Comparison of ENCODE assay signal across 13 mouse cellular contexts in the genomic region with DNA sequence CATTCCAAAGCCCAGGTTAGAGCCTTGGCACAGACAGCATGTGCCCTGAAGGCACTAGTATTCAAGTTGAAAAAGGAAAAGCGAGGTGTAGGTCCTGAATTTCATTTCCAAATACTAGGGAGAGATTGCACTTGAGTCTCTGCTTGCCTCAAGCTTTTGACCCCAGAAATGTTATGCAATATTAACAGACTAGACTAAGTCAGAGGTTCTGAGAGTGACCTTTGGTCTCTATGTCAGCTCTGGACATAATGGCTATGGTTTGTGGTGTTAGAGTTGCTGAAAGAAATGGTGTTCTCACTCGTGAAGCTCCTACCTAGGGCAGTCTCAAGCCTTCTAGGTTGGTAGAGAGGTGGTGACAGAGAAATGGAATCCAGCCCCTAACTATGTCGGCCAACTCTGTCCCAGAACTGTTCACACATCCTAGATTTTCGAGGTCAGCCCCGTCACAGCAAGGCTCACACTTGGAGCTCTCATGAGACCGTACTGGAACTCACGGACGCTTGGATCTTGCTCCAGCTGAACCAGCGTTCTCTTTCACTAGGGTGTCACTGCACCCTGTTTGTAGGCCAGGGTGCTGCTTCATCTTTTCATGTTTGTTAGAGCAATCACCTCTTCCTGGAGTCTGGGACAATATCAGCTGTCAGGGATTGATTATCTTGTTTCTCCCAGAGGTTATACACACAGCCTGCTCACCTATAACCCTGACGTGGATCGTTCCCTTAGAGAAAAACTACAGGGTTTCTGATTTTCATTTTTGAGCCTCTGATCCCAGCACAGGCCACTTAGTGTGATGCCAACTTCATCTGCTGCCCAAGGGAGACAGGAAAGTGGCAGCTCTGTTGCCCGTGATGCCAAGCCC.
DNase-seq lines count a peak whose midpoint lies in the region; ATAC-seq and TF ChIP-seq lines count a peak whose summit lies in the region.
"Had no signal": no experiment of that assay in that cellular context is flagged by ENCODE, and none has a peak within 500 bp of the region (broad histone marks: within the 10 kb centered on the region; RNA-seq: fewer than 3 reads in every experiment).

No protein-coding gene starts in this region.

- 0 out of 2 replicates have a peak overlapping the region, but pooled peaks have one; percentile 10 for H3K27ac ChIP-seq in heart, adult 2 months
- H3K27ac ChIP-seq in intestine, embryonic 15.5 days = no peak overlapping the region
- peak overlapping the region; percentile 43; the same call in 1 of the 2 replicates for H3K27ac ChIP-seq in kidney, embryonic 16.5 days (ENCODE audit: low read length)
- H3K27ac ChIP-seq in liver, embryonic 16.5 days (ENCODE audit: low read length) = peak overlapping the region; percentile 82
- H3K27ac ChIP-seq in forebrain, embryonic 11.5 days (ENCODE audit: low read depth, low read length) = no peak overlapping the region
- no peak overlapping the region for H3K27ac ChIP-seq in midbrain, postnatal 0 days (ENCODE audit: low read depth, low read length)

- H3K27me3 ChIP-seq in heart, adult 2 months (ENCODE audit: control insufficient read depth, insufficient read depth, low read length) = no peaks in the 10 kb centered on the region
- H3K27me3 ChIP-seq in intestine, embryonic 15.5 days (replicated peaks) = no peaks in the 10 kb centered on the region
- H3K27me3 ChIP-seq in kidney, embryonic 16.5 days (ENCODE audit: insufficient read depth, low read length) = no peaks in the 10 kb centered on the region
- H3K27me3 ChIP-seq in liver, embryonic 16.5 days (ENCODE audit: control insufficient read depth, insufficient read depth, low read depth, low read length) = no peaks in the 10 kb centered on the region
- H3K27me3 ChIP-seq in forebrain, embryonic 11.5 days (ENCODE audit: control insufficient read depth, insufficient read depth, low read length) = no peaks in the 10 kb centered on the region
- H3K27me3 ChIP-seq in midbrain, postnatal 0 days (ENCODE audit: insufficient read depth, low read length) = no peaks in the 10 kb centered on the region

- 64% methylated on average over 12 of the region's 12 CpGs for WGBS in heart, adult 2 months
- 76% methylated on average over 12 of the region's 12 CpGs for WGBS in intestine, embryonic 15.5 days
- 75% methylated on average over 12 of the region's 12 CpGs for WGBS in kidney, embryonic 16.5 days
- 50% methylated on average over 12 of the region's 12 CpGs for WGBS in liver, embryonic 16.5 days (ENCODE audit: insufficient replicate concordance)
- WGBS in forebrain, embryonic 11.5 days = 88% methylated on average over 12 of the region's 12 CpGs
- 87% methylated on average over 12 of the region's 12 CpGs for WGBS in midbrain, postnatal 0 days

- TF ChIP-seq CTCF in heart, adult 2 months (IDR thresholded peaks at IDR 0.05) = no peak
- TF ChIP-seq CTCF in midbrain, postnatal 0 days (IDR thresholded peaks at IDR 0.05) = no peak

- H3K9me3 ChIP-seq in intestine, embryonic 15.5 days = no peaks in the 10 kb centered on the region
- H3K9me3 ChIP-seq in kidney, embryonic 16.5 days (ENCODE audit: low read length) = no peaks in the 10 kb centered on the region
- no peaks in the 10 kb centered on the region for H3K9me3 ChIP-seq in liver, embryonic 16.5 days (replicated peaks; ENCODE audit: control insufficient read depth, low read length)
- H3K9me3 ChIP-seq in forebrain, embryonic 11.5 days (ENCODE audit: control insufficient read depth, low read length) = no peaks in the 10 kb centered on the region
- H3K9me3 ChIP-seq in midbrain, postnatal 0 days (ENCODE audit: low read length) = no peaks in the 10 kb centered on the region

- DNase-seq in heart, adult 2 months = no peak
- no peak for DNase-seq in heart, adult 8-10 months (ENCODE audit: low spot score)
- DNase-seq in forebrain, embryonic 11.5 days (ENCODE audit: low spot score) = no peak
- DNase-seq in midbrain, postnatal 0 days (ENCODE audit: low spot score) = no peak
- DNase-seq: cerebellum, postnatal 14 days; gastrocnemius, postnatal 25 days; lung, embryonic 14.5 days; thymus, postnatal 36 days had no signal

- TF ChIP-seq EP300 in heart, adult 2 months (IDR thresholded peaks at IDR 0.05; ENCODE audit: insufficient read depth, low read depth, low read length) = no peak

- peak; percentile 62 for ATAC-seq in intestine, embryonic 15.5 days
- ATAC-seq in kidney, embryonic 16.5 days (ENCODE audit: low FRiP score, low TSS enrichment) = no peak
- ATAC-seq in liver, embryonic 16.5 days (ENCODE audit: low read depth) = peak; percentile 84
- no peak for ATAC-seq in forebrain, embryonic 11.5 days (replicated peaks; ENCODE audit: low FRiP score)
- no peak for ATAC-seq in midbrain, postnatal 0 days (ENCODE audit: low FRiP score)
- ATAC-seq: inflammation-experienced regulatory T-cells, adult 6 months; midbrain, embryonic 16.5 days had no signal

- H3K4me2 ChIP-seq in intestine, embryonic 15.5 days (replicated peaks) = no peak overlapping the region
- no peak overlapping the region for H3K4me2 ChIP-seq in kidney, embryonic 16.5 days (replicated peaks; ENCODE audit: low read depth, low read length)
- H3K4me2 ChIP-seq in liver, embryonic 16.5 days (ENCODE audit: low read depth, low read length) = no peak overlapping the region
- no peak overlapping the region for H3K4me2 ChIP-seq in forebrain, embryonic 11.5 days (ENCODE audit: low read depth, low read length, severe bottlenecking)
- H3K4me2 ChIP-seq in midbrain, postnatal 0 days (ENCODE audit: low read depth, low read length, poor library complexity, severe bottlenecking) = no peak overlapping the region
- H3K4me2 ChIP-seq: lung, embryonic 14.5 days had no signal

- peaks cover 11% of the 10 kb centered on the region for H3K36me3 ChIP-seq in heart, adult 2 months (ENCODE audit: control insufficient read depth, insufficient read depth, low read length)
- H3K36me3 ChIP-seq in intestine, embryonic 15.5 days = no peaks in the 10 kb centered on the region
- no peaks in the 10 kb centered on the region for H3K36me3 ChIP-seq in kidney, embryonic 16.5 days (ENCODE audit: insufficient read depth, low read length)
- no peaks in the 10 kb centered on the region for H3K36me3 ChIP-seq in liver, embryonic 16.5 days (ENCODE audit: control insufficient read depth, insufficient read depth)
- no peaks in the 10 kb centered on the region for H3K36me3 ChIP-seq in forebrain, embryonic 11.5 days (ENCODE audit: control insufficient read depth, insufficient read depth, low read length)
- H3K36me3 ChIP-seq in midbrain, postnatal 0 days (ENCODE audit: insufficient read depth, low read length) = no peaks in the 10 kb centered on the region

- H3K9ac ChIP-seq in heart, adult 2 months (ENCODE audit: low read depth, low read length) = no peak overlapping the region
- no peak overlapping the region for H3K9ac ChIP-seq in intestine, embryonic 15.5 days
- H3K9ac ChIP-seq in kidney, embryonic 16.5 days (replicated peaks; ENCODE audit: low read length) = no peak overlapping the region
- H3K9ac ChIP-seq in liver, embryonic 16.5 days (ENCODE audit: low read depth, low read length) = no peak overlapping the region
- H3K9ac ChIP-seq in forebrain, embryonic 11.5 days (ENCODE audit: low read length) = no peak overlapping the region
- H3K9ac ChIP-seq in midbrain, postnatal 0 days (replicated peaks; ENCODE audit: low read length, poor library complexity, severe bottlenecking) = no peak overlapping the region
- H3K9ac ChIP-seq: lung, embryonic 14.5 days had no signal

- H3K4me3 ChIP-seq in heart, adult 2 months = no peak overlapping the region
- no peak overlapping the region for H3K4me3 ChIP-seq in intestine, embryonic 15.5 days (replicated peaks)
- H3K4me3 ChIP-seq in kidney, embryonic 16.5 days (ENCODE audit: low read length) = no peak overlapping the region
- no peak overlapping the region for H3K4me3 ChIP-seq in liver, embryonic 16.5 days (ENCODE audit: low read depth, low read length)
- H3K4me3 ChIP-seq in forebrain, embryonic 11.5 days (ENCODE audit: low read depth, low read length) = no peak overlapping the region
- H3K4me3 ChIP-seq in midbrain, postnatal 0 days (ENCODE audit: low read depth, low read length) = no peak overlapping the region

- peaks cover 20% of the 10 kb centered on the region for H3K4me1 ChIP-seq in heart, adult 2 months (ENCODE audit: control insufficient read depth, insufficient read depth, low read length)
- H3K4me1 ChIP-seq in intestine, embryonic 15.5 days (replicated peaks) = 0 out of 2 replicates have a peak, but pooled peaks cover 3% of the 10 kb centered on the region
- peaks cover 28% of the 10 kb centered on the region for H3K4me1 ChIP-seq in kidney, embryonic 16.5 days (ENCODE audit: insufficient read depth, low read length)
- no peaks in the 10 kb centered on the region for H3K4me1 ChIP-seq in liver, embryonic 16.5 days (ENCODE audit: control insufficient read depth, low read depth, low read length)
- no peaks in the 10 kb centered on the region for H3K4me1 ChIP-seq in forebrain, embryonic 11.5 days (replicated peaks; ENCODE audit: control insufficient read depth, insufficient read depth, low read length)
- H3K4me1 ChIP-seq in midbrain, postnatal 0 days (ENCODE audit: insufficient read depth, low read length) = no peaks in the 10 kb centered on the region

- H3K79me2 ChIP-seq in heart, adult 2 months (replicated peaks; ENCODE audit: control insufficient read depth, insufficient read depth, low read length) = no peaks in the 10 kb centered on the region; the same call in 1 of the 2 replicates

- intact Hi-C loops in heart, adult 2 months (cut with DNase I) = loop anchor here (5.0 kb wide), 1 partner anchor 237 kb away; no protein-coding TSS in a partner anchor

- TF ChIP-seq POLR2A in heart, adult 2 months (IDR thresholded peaks at IDR 0.05; ENCODE audit: insufficient read depth, low read depth, low read length) = no peak

Comparison
In these comparisons a context has a peak if more than half of its experiments do, and no peak if none do; other contexts are left out.
1. H3K27ac ChIP-seq: peak in heart, adult 2 months (single experiment), kidney, embryonic 16.5 days (single experiment) and liver, embryonic 16.5 days (single experiment); none in intestine, embryonic 15.5 days (single experiment), forebrain, embryonic 11.5 days (single experiment) and midbrain, postnatal 0 days (single experiment).
2. ATAC-seq: peak in intestine, embryonic 15.5 days (single experiment) and liver, embryonic 16.5 days (single experiment); none in kidney, embryonic 16.5 days (single experiment), forebrain, embryonic 11.5 days (single experiment) and midbrain, postnatal 0 days (single experiment).